Mouse (Mus musculus): Measurements from ENCODE around the gene Map3k20.

DNA sequence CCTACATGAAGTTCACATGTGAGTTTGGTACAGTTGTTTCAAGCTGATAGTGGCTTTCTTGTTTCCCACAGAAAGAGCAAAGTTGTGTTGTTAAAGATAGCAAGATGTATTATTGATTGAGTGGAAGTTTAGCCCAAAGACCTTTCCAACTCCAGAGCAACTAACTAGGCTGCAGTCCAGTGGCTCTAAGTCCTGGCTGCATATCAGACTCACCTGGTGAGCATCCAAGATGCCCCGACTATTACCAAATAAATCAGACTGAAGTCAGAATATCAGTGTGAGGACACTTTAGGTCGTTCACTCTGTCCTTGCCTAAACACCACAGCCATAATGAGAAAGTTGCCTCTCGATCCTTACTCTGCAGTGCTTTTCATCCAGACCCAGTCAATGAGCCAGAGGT lies 59.8 kb downstream of the Map3k20 start:
- no peak for TF ChIP-seq CTCF (IDR thresholded peaks at IDR 0.05; ENCODE audit: low read depth)
- TF ChIP-seq EP300 (IDR thresholded peaks at IDR 0.05; ENCODE audit: low read depth): no peak

Measured in liver, postnatal 0 days (tissue).